Mouse (Mus musculus) embryonic facial prominence, embryonic 13.5 days (tissue): ENCODE results near the gene Pak2. TPM values are rescaled to one million over a fixed set of nuclear protein-coding genes. Genes with fewer than 3 reads are reported as not detected.

Experiments used
- ATAC-seq: fragments of 200-750 bp; cut with Nextera tagmentation; 2 replicates; pipeline ENCODE4 v1.8.0; 2017; ENCODE audit warnings: low read depth; ENCODE audit not compliant: insufficient number of reproducible peaks, insufficient read depth, low FRiP score, low TSS enrichment
- H3K27ac ChIP-seq: fragments of 300-500 bp; sonication (generic); 2 replicates; pipeline ENCODE4 v1.5.1; 2015; ENCODE audit warnings: moderate library complexity, mild to moderate bottlenecking, inconsistent platforms
- H3K27me3 ChIP-seq: fragments of 300-500 bp; sonication (generic); 2 replicates; pipeline ENCODE4 v1.6.1; 2015; ENCODE audit warnings: mild to moderate bottlenecking, inconsistent platforms
- H3K36me3 ChIP-seq: fragments of 300-500 bp; sonication (generic); 2 replicates; pipeline ENCODE4 v1.6.1; 2015; ENCODE audit warnings: mild to moderate bottlenecking, inconsistent platforms
- H3K4me1 ChIP-seq: fragments of 300-500 bp; sonication (generic); 2 replicates; pipeline ENCODE4 v1.6.1; 2015; ENCODE audit warnings: inconsistent platforms
- H3K4me2 ChIP-seq: fragments of 300-500 bp; sonication (generic); 2 replicates; pipeline ENCODE4 v1.6.1; 2015; ENCODE audit warnings: moderate library complexity, mild to moderate bottlenecking, inconsistent platforms
- H3K4me3 ChIP-seq: fragments of 300-500 bp; sonication (generic); 2 replicates; pipeline ENCODE4 v1.5.1; 2015; ENCODE audit warnings: mild to moderate bottlenecking, inconsistent platforms
- H3K9ac ChIP-seq: fragments of 300-500 bp; sonication (generic); 2 replicates; pipeline ENCODE4 v1.6.1; 2015; ENCODE audit warnings: mild to moderate bottlenecking, inconsistent platforms
- H3K9me3 ChIP-seq: fragments of 300-500 bp; sonication (generic); 2 replicates; pipeline ENCODE4 v1.6.1; 2016; ENCODE audit warnings: inconsistent platforms
- WGBS: fragments of 180-500 bp; shearing (Covaris S2); methylation state at CpG from one replicate; pipeline ENCODE4 v1.1.7; 2015; ENCODE audit warnings: mixed read lengths; 5-methylcytosine and 5-hydroxymethylcytosine counted together
- microRNA-seq: library from miRNA; unstranded; fragments of <30 nt; microRNA quantifications from one replicate; pipeline ENCODE4, GENCODE M21; 2016
- polyA plus RNA-seq: library from polyadenylated mRNA; unstranded; fragments of >200 nt; fragmentation: Nextera tagmentation; extraction: Ambion mirVana; gene quantifications from 2 replicates; pipeline ENCODE4 v1.2.1, GENCODE M21; 2015

The Pak2 gene
- polyA plus RNA-seq, 1 experiment from 2014 or later, result 33.6 TPM

- Histone ChIP-seq H3K4me1 (no peaks in the 10 kb centered on the region), H3K4me3 (no peak overlapping the region), H3K9me3 (no peaks in the 10 kb centered on the region), H3K36me3 (peaks cover 64% of the 10 kb centered on the region), H3K27me3 (no peaks in the 10 kb centered on the region), H3K9ac (no peak overlapping the region), H3K4me2 (no peak overlapping the region), H3K27ac (no peak overlapping the region)
- WGBS, result 79% methylated on average over 5 of the region's 5 CpGs
- ATAC-seq, result no peak
Measured at GRCm38 (mm10) chr16:31980946-31981345, 98.2 kb downstream of the Pak2 start.

GRCm38 (mm10) chr16:31979501-31979900 is 99.6 kb downstream of the Pak2 start:
- no peaks in the 10 kb centered on the region for H3K4me1 ChIP-seq
- no peaks in the 10 kb centered on the region for H3K9me3 ChIP-seq
- no peak for ATAC-seq
- peaks cover 64% of the 10 kb centered on the region for H3K36me3 ChIP-seq
- H3K4me3 ChIP-seq, result no peak overlapping the region
- H3K4me2 ChIP-seq, result no peak overlapping the region
- no peaks in the 10 kb centered on the region for H3K27me3 ChIP-seq
- WGBS, result 93% methylated on average over 3 of the region's 3 CpGs
- no peak overlapping the region for H3K27ac ChIP-seq
- H3K9ac ChIP-seq, result no peak overlapping the region

GRCm38 (mm10) chr16:31975258-31975657 is 103.9 kb downstream of the Pak2 start:
- H3K4me1 ChIP-seq, result no peaks in the 10 kb centered on the region
- no peaks in the 10 kb centered on the region for H3K9me3 ChIP-seq
- ATAC-seq, result no peak
- no peak overlapping the region for H3K9ac ChIP-seq
- H3K27ac ChIP-seq, result no peak overlapping the region
- 88% methylated on average over 4 of the region's 4 CpGs for WGBS
- H3K27me3 ChIP-seq, result no peaks in the 10 kb centered on the region
- H3K36me3 ChIP-seq, result peaks cover 69% of the 10 kb centered on the region
- H3K4me3 ChIP-seq, result no peak overlapping the region
- H3K4me2 ChIP-seq, result no peak overlapping the region

Small RNA genes lying within 50 kb of the gene (microRNA-seq; reads per million reads assigned to microRNA genes)
- gene Gm26269, result not detected

Other genes with a start within 250 kb of the Pak2 start
- 1.3 and 3.7 TPM in 2 replicates for gene Meltf, start 200.5 kb downstream of the Pak2 start, polyA plus RNA-seq
- 0.39 and 0.96 TPM in 2 replicates for gene Pigz, start 145.5 kb downstream of the Pak2 start, polyA plus RNA-seq
- gene 0610012G03Rik, start 130.8 kb downstream of the Pak2 start, polyA plus RNA-seq, result 89.1 and 94.0 TPM in 2 replicates
- gene Ncbp2, start 130.8 kb downstream of the Pak2 start, polyA plus RNA-seq, result 143 and 144 TPM in 2 replicates
- gene Senp5, start 76.1 kb downstream of the Pak2 start, polyA plus RNA-seq, result 16.4 and 17.1 TPM in 2 replicates
- 127 and 132 TPM in 2 replicates for gene Pigx, start 20.4 kb upstream of the Pak2 start, polyA plus RNA-seq
- gene Cep19, start 20.5 kb upstream of the Pak2 start, polyA plus RNA-seq, result 25.9 and 32.5 TPM in 2 replicates
- gene Nrros, start 86.3 kb upstream of the Pak2 start, polyA plus RNA-seq, result 13.0 and 13.4 TPM in 2 replicates
- gene Bex6, start 100.5 kb upstream of the Pak2 start, polyA plus RNA-seq, result not detected in 2 replicates
- 7.3 and 11.0 TPM in 2 replicates for gene Fbxo45, start 167.8 kb upstream of the Pak2 start, polyA plus RNA-seq
- gene Wdr53, start 167.9 kb upstream of the Pak2 start, polyA plus RNA-seq, result 21.3 and 23.4 TPM in 2 replicates
- gene Smco1, start 192.1 kb upstream of the Pak2 start, polyA plus RNA-seq, result 0.18 TPM in 1 of 2 replicates, not detected in the other
- gene Rnf168, start 198.1 kb upstream of the Pak2 start, polyA plus RNA-seq, result 40.3 and 41.6 TPM in 2 replicates